Mouse (Mus musculus) hematopoietic stem cell, adult 5-6 weeks (primary cell): Measurements from ENCODE around the gene Nop16. TPM values are rescaled to one million over a fixed set of nuclear protein-coding genes. Genes with fewer than 3 reads are reported as not detected.
"Not testable (repeated sequence)": the region's sequence is repeated elsewhere in the genome, so short reads cannot be mapped to it uniquely, and the experiment has no call there.

Experiments used
- ATAC-seq, 2 experiments: fragments of 125-278 bp in 1 of 2; replicated peaks in 1 of 2; 2 replicates each; pipeline ENCODE4 v1.8.0; 2016 to 2017; ENCODE audit warnings: inconsistent platforms in 2 of 2, mild to moderate bottlenecking in 2 of 2, moderate number of reproducible peaks in 2 of 2, low read depth in 1 of 2, moderate TSS enrichment in 1 of 2; ENCODE audit not compliant: low FRiP score in 2 of 2, poor library complexity in 2 of 2, severe bottlenecking in 2 of 2, insufficient read depth in 1 of 2, low TSS enrichment in 1 of 2
- total RNA-seq: library from RNA; stranded (forward); fragments of 172-1452, 232-1000 nt; gene quantifications from 2 replicates; pipeline ENCODE4 v1.2.3, GENCODE M21; 2017

Gene Nop16
- total RNA-seq, result 56.9 and 59.5 TPM in 2 replicates

DNA sequence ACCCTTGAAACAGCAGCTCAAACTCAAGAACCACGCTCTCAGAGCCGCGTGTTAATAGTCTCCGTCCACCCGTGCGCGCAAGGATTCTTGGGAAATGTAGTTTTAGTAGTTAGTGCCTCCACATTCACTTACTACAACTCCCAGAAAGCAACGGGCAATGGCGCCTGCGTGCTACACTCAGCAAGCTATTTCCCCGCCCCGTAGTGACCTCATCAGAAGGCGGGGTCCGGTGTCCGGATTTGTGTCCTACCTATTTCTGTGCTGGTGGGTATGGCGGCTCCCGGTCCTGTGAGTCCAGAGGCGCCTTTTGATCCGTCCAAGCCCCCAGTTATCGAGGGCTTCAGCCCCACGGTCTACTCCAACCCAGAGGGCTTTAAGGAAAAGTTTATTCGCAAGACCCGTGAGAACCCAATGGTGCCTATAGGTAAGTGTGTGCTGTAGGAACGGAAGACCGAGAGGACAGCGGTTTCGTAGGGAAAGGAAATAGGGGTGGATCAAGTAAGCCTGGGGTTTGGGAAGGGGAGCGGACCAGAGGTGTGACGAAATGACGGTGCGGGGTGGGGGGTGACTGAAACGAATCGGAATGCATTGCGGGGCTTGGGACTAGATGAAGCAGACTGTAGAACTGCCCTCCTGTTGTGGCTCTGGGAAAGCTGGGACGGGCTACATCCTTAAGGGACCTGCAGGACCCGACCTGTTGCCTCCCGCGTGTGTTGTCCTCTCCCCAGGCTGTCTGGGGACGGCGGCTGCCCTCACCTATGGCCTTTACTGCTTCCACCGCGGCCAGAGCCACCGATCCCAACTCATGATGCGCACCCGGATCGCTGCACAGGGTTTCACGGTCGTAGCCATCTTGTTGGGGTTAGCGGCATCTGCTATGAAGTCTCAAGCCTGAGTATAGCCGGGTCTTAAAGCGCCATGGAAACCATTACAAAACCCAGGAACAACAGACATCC lies at the start of gene Nop16, which contains the start of gene Higd2a:
TSS of gene Nop16 (minus strand) at position 95 of the 956 bp plus-strand sequence.
TSS of gene Higd2a (plus strand) at position 212 of the 956 bp plus-strand sequence.
- ATAC-seq, result peak; percentile 92 to 96

- ATAC-seq, result no peak
These were observed 45.1 kb upstream of the Nop16 start for GRCm38 (mm10) chr13:54635011-54635410.

DNA sequence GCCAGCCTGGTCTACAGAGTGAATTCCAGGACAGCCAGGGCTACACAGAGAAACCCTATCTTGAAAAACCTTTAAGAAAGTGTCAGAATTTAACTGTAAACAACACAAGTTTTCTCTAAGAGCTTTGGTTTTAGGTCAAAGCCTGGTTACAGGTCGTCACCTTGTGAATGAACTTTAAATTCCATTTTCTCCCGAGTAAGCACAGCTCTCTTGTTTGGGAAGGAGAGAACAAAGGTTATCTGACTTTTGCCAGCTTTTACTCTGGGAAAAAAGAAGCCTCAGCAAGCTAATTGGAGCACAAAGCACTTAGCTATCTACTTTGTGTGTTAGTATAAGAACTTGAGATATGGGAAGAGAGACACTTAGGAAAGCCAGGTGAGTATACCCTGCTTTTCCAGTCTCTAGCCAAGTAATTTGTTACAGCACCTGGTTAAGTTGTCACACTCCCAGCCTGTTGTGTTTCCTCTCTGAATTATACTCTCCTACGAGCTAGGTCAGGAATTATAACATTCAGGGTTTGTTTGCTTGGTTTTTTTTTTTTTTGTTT lies 42.9 kb upstream of the Nop16 start:
- no peak for ATAC-seq

GRCm38 (mm10) chr13:54629128-54629527 lies 39.2 kb upstream of the Nop16 start:
- no peak for ATAC-seq

DNA sequence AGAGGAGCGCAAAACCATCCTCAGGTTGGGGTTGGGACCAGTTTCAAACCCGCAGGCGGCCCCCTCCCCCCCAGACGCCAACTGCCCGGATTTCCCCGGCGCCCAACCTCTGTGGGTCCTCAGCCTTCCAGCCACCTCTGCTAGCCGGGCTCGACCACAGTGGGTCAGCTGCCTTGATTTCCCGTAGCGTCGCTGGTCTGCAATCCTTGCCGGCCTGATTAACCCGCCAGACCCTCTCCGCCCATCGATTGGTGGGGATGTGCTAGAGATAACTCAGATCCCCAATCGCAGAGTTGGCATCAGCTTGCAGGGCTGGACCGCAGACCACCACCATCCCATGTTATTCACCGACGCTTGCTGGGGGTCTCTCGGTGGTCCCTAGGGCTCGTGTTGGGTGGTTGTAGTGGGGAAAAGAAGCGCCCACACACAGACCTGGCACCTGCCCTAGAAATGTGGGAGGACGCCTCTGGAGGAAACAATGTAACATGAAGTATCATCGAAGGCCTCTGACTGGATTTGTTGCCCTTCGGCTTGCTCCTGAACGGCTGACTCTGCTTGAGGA lies 32.2 kb upstream of the Nop16 start:
- peak; percentile 8 to 10; a peak in 1 of 4 replicates for ATAC-seq

- peak; percentile 97 to 98 for ATAC-seq
These were observed 31.5 kb upstream of the Nop16 start, which contains the start of gene Faf2 for GRCm38 (mm10) chr13:54621155-54621932. Gene Faf2, plus strand, starts transcription at chr13:54621784.

- ATAC-seq, result no peak
These were observed 27.1 kb upstream of the Nop16 start for GRCm38 (mm10) chr13:54616998-54617397.

GRCm38 (mm10) chr13:54616307-54616706 lies 26.4 kb upstream of the Nop16 start:
- no peak for ATAC-seq

GRCm38 (mm10) chr13:54613141-54613540 lies 23.3 kb upstream of the Nop16 start:
- not testable (repeated sequence) for ATAC-seq

- ATAC-seq, result peak; percentile 46 to 68
These were observed 21.3 kb upstream of the Nop16 start, which contains the start of gene Cltb for GRCm38 (mm10) chr13:54610972-54611754. Gene Cltb, minus strand, starts transcription at chr13:54611344.

DNA sequence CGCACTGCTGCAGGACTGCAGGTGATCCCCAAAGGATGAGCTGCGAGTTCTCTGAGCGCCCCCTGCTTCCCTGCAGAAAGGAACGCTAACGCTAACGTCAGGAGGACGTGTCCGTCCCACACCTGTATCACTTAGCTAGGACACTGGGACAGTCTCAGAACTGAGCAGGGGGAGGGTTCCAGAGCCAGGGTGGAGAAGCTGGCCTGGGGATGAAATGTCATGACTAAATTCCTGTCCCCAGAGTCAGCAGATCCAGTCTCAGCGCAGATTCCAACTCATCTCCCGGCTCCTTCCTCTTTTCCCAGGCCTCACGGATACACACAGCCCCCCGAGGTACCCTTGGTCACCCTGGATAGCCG lies 20.7 kb upstream of the Nop16 start:
- 0 out of 4 replicates have a peak, but pooled peaks of 1 of the 2 experiments have one; percentile 13 for ATAC-seq

- no peak for ATAC-seq
These were observed 19.4 kb upstream of the Nop16 start for GRCm38 (mm10) chr13:54609301-54609700.

- no peak for ATAC-seq
These were observed 18.8 kb upstream of the Nop16 start for GRCm38 (mm10) chr13:54608666-54609065.

DNA sequence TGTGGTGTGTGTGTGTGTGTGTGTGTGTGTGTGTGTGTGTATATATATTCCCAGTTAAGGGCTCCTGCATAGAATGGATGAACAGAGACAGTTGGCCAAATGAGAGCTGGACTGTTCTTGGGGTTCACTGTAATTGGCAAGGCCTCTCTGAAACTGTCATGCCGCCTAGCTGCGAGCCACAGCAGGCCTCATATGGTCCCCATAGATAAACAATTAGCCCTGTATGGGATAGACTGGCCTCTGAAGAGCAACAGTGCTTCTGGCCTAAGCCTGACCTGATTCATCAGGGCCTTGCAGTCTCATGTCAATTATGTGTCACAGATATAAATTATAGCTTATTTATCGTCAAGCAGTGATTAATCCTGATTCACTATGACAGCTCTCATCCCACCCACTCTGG lies 18.1 kb upstream of the Nop16 start:
- ATAC-seq, result no peak

DNA sequence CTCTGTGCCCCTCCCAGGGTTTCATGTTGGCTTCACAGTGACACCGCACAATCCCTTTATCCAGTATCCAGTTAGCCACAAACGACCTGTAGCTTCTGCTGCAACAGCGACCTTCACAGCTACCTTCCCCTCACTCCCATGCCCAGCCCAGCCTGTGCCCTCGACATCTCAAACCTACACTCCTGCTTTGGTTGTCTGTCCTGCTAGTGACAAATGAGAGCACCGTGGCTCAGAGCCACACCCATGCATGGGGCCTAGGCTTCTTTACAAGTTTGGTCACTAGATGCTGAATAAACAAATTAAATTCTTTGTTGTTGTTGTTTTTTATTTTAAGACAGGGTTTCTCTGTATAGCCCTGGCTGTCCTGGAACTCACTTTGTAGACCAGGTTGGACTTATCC lies 17.3 kb upstream of the Nop16 start:
- no peak for ATAC-seq

DNA sequence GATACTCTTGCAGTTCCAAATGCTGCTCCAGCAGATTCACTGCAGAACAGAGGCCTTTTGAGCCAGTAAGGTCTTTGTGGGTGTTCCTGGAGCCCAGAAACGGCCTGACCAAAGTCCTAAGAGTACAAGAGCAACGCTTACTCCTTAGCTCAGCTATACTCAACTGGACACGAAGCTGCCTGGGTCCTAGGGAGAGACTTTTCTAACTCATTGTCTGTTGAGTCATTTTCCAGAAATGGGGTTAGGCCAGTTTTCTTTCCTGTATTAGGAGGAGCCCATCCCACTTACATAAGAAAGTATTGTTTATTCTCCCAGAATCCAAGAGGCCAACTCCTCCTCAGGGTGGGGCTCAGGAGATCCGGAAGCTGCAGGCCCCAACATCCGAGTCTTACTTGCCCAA lies 15.5 kb upstream of the Nop16 start:
- ATAC-seq, result no peak

DNA sequence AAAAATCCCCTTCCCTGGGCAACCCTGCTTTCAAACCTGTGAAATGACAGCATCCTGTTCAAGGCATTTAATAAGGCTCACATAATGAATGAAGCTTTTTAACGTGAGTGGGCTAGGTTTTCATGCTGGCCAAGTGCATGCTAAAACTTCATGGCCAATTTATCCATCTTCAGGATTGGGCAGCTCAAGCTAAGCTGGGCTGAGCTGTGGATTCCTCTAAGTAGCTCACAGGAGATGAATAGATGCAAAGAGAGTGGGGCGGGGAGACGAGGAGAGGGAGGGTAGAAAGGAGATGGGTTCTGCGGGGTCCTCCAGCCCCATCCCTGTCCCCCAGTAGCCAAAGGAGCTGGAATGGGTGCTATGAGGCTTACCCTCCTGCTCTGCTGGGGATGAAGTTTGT lies 14.3 kb upstream of the Nop16 start:
- ATAC-seq, result no peak
